Mouse (Mus musculus) hindbrain, embryonic 14.5 days (tissue): ENCODE data around the gene 1110008P14Rik. TPM values are rescaled to one million over a fixed set of nuclear protein-coding genes. Genes with fewer than 3 reads are reported as not detected.
A peak's percentile ranks its signal among the peaks of the same experiment; 100 is the strongest.

Source experiments
- ATAC-seq: fragments of 200-750 bp; cut with Nextera tagmentation; 2 replicates; pipeline ENCODE4 v1.8.0; 2017; ENCODE audit warnings: moderate number of reproducible peaks, mild to moderate bottlenecking, moderate TSS enrichment, moderate library complexity; ENCODE audit not compliant: low FRiP score
- DNase-seq: peaks from one replicate; pipeline ENCODE4 v3.0.0-alpha.2; 2015; ENCODE audit warnings: low spot score
- H3K27ac ChIP-seq: fragments of 300-500 bp; sonication (generic); 2 replicates; pipeline ENCODE4 v1.5.1; 2014; ENCODE audit warnings: mild to moderate bottlenecking, moderate library complexity
- H3K27me3 ChIP-seq: fragments of 300-500 bp; sonication (generic); 2 replicates; pipeline ENCODE4 v1.6.1; 2014; ENCODE audit warnings: mild to moderate bottlenecking, low read length, mixed read lengths; ENCODE audit not compliant: control insufficient read depth, insufficient read depth
- H3K36me3 ChIP-seq: fragments of 300-500 bp; sonication (generic); replicated peaks from 2 replicates; pipeline ENCODE4 v1.6.1; 2014; ENCODE audit not compliant: control insufficient read depth, insufficient read depth
- H3K4me1 ChIP-seq: fragments of 300-500 bp; sonication (generic); replicated peaks from 2 replicates; pipeline ENCODE4 v1.6.1; 2014; ENCODE audit warnings: antibody characterized with exemption, low read length, mixed read lengths; ENCODE audit not compliant: control insufficient read depth, insufficient read depth
- H3K4me2 ChIP-seq: fragments of 300-500 bp; sonication (generic); replicated peaks from 2 replicates; pipeline ENCODE4 v1.6.1; 2014; ENCODE audit warnings: mild to moderate bottlenecking, moderate library complexity
- H3K4me3 ChIP-seq: fragments of 300-500 bp; sonication (generic); replicated peaks from 2 replicates; pipeline ENCODE4 v1.5.1; 2014; ENCODE audit warnings: mild to moderate bottlenecking, low read length
- H3K9ac ChIP-seq: fragments of 300-500 bp; sonication (generic); 2 replicates; pipeline ENCODE4 v1.6.1; 2014
- H3K9me3 ChIP-seq: fragments of 300-500 bp; sonication (generic); 2 replicates; pipeline ENCODE4 v1.6.1; 2016; ENCODE audit warnings: low read length; ENCODE audit not compliant: control insufficient read depth
- WGBS: fragments of 180-500 bp; shearing (Covaris S2); extraction: QIAGEN DNeasy Blood & Tissue Kit; methylation state at CpG from one replicate; pipeline ENCODE4 v1.1.7; 2014; 5-methylcytosine and 5-hydroxymethylcytosine counted together
- polyA plus RNA-seq: library from polyadenylated mRNA; unstranded; fragments of >200 nt; fragmentation: Nextera tagmentation; extraction: Ambion mirVana; gene quantifications from 2 replicates; pipeline ENCODE4 v1.2.1, GENCODE M21; 2014

1110008P14Rik gene
- polyA plus RNA-seq, 1 experiment from 2014 or later = 175 TPM

- no peak for DNase-seq
- no peaks in the 10 kb centered on the region for H3K4me1 ChIP-seq
- H3K4me2 ChIP-seq = no peak overlapping the region
- peaks cover 51% of the 10 kb centered on the region for H3K36me3 ChIP-seq
- no peak overlapping the region for H3K27ac ChIP-seq
- H3K9me3 ChIP-seq = no peaks in the 10 kb centered on the region
- 68% methylated on average over 5 of the region's 5 CpGs for WGBS
- no peaks in the 10 kb centered on the region for H3K27me3 ChIP-seq
- H3K4me3 ChIP-seq = no peak overlapping the region
- H3K9ac ChIP-seq = no peak overlapping the region
- no peak for ATAC-seq
Measured at GRCm38 (mm10) chr2:32413936-32414335, 32.2 kb upstream of the 1110008P14Rik start.

GRCm38 (mm10) chr2:32412742-32413531, 31.2 kb upstream of the 1110008P14Rik start:
- Histone ChIP-seq H3K4me1 (no peaks in the 10 kb centered on the region), H3K9me3 (no peaks in the 10 kb centered on the region), H3K36me3 (peaks cover 41% of the 10 kb centered on the region), H3K9ac (no peak overlapping the region), H3K4me2 (no peak overlapping the region), H3K4me3 (no peak overlapping the region), H3K27me3 (no peaks in the 10 kb centered on the region), H3K27ac (no peak overlapping the region)
- 93% methylated on average over 6 of the region's 6 CpGs for WGBS
- ATAC-seq (no peak), DNase-seq (no peak)

GRCm38 (mm10) chr2:32411407-32411806, 29.7 kb upstream of the 1110008P14Rik start:
- no peak for ATAC-seq
- 85% methylated on average over 7 of the region's 7 CpGs for WGBS
- Histone ChIP-seq H3K4me2 (no peak overlapping the region), H3K4me1 (no peaks in the 10 kb centered on the region), H3K9ac (no peak overlapping the region), H3K4me3 (no peak overlapping the region), H3K27ac (no peak overlapping the region), H3K36me3 (peaks cover 26% of the 10 kb centered on the region), H3K9me3 (no peaks in the 10 kb centered on the region), H3K27me3 (no peaks in the 10 kb centered on the region)
- DNase-seq = no peak

- Histone ChIP-seq H3K9me3 (no peaks in the 10 kb centered on the region), H3K4me2 (no peak overlapping the region), H3K36me3 (peaks cover under 1% of the 10 kb centered on the region; the same call in 1 of the 2 replicates), H3K27me3 (no peaks in the 10 kb centered on the region), H3K4me3 (no peak overlapping the region), H3K27ac (no peak overlapping the region), H3K9ac (no peak overlapping the region), H3K4me1 (no peaks in the 10 kb centered on the region)
- ATAC-seq = no peak
- 76% methylated on average over 25 of the region's 25 CpGs for WGBS
- no peak for DNase-seq
Measured at GRCm38 (mm10) chr2:32408429-32409424, 27.0 kb upstream of the 1110008P14Rik start.

GRCm38 (mm10) chr2:32407144-32407824, 25.5 kb upstream of the 1110008P14Rik start:
- H3K36me3 ChIP-seq = peaks cover 11% of the 10 kb centered on the region
- DNase-seq (no peak), ATAC-seq (no peak)
- H3K27ac ChIP-seq = no peak overlapping the region
- H3K4me1 ChIP-seq = no peaks in the 10 kb centered on the region
- H3K4me3 ChIP-seq = no peak overlapping the region
- no peaks in the 10 kb centered on the region for H3K27me3 ChIP-seq
- no peaks in the 10 kb centered on the region for H3K9me3 ChIP-seq
- H3K9ac ChIP-seq = no peak overlapping the region
- WGBS = 85% methylated on average over 7 of the region's 7 CpGs
- H3K4me2 ChIP-seq = no peak overlapping the region

- Histone ChIP-seq H3K9me3 (no peaks in the 10 kb centered on the region), H3K4me1 (no peaks in the 10 kb centered on the region), H3K4me3 (no peak overlapping the region), H3K27me3 (no peaks in the 10 kb centered on the region), H3K36me3 (peaks cover 35% of the 10 kb centered on the region), H3K4me2 (no peak overlapping the region), H3K9ac (no peak overlapping the region), H3K27ac (no peak overlapping the region)
- WGBS = 28% methylated on average over 2 of the region's 2 CpGs
- DNase-seq (peak; percentile 99), ATAC-seq (0 out of 2 replicates have a peak, but pooled peaks have one; percentile 13)
Measured at GRCm38 (mm10) chr2:32404663-32405062, 22.9 kb upstream of the 1110008P14Rik start.

- H3K9me3 ChIP-seq = no peaks in the 10 kb centered on the region
Measured at GRCm38 (mm10) chr2:32396695-32397094, 15.0 kb upstream of the 1110008P14Rik start.

GRCm38 (mm10) chr2:32395946-32396621, 14.3 kb upstream of the 1110008P14Rik start:
- Histone ChIP-seq H3K27ac (peak overlapping the region; percentile 89), H3K4me1 (peaks cover 16% of the 10 kb centered on the region), H3K9ac (peak overlapping the region; percentile 92), H3K4me3 (peak overlapping the region; percentile 89), H3K9me3 (no peaks in the 10 kb centered on the region), H3K4me2 (peak overlapping the region; percentile 81), H3K36me3 (peaks cover 12% of the 10 kb centered on the region), H3K27me3 (no peaks in the 10 kb centered on the region)
- ATAC-seq (peak; percentile 95), DNase-seq (peak; percentile 90)
- under 1% methylated on average over 57 of the region's 59 CpGs for WGBS

More at GRCm38 (mm10) chr2:32396695-32397094, 15.0 kb upstream of the 1110008P14Rik start:
- H3K36me3 ChIP-seq = peaks cover 18% of the 10 kb centered on the region
- peak overlapping the region; percentile 92 for H3K9ac ChIP-seq
- peak overlapping the region; percentile 89 for H3K4me3 ChIP-seq
- H3K4me2 ChIP-seq = peak overlapping the region; percentile 81
- peak overlapping the region; percentile 89 for H3K27ac ChIP-seq
- DNase-seq (no peak), ATAC-seq (no peak)
- no peaks in the 10 kb centered on the region for H3K27me3 ChIP-seq
- peaks cover 16% of the 10 kb centered on the region for H3K4me1 ChIP-seq
- WGBS = under 1% methylated on average over 15 of the region's 15 CpGs
